Mouse (Mus musculus) T-helper 2 cell (primary cell): Measurements from ENCODE around the gene Mctp1.
"Not testable (repeated sequence)": the region's sequence is repeated elsewhere in the genome, so short reads cannot be mapped to it uniquely, and the experiment has no call there.

ENCODE experiments used
- in situ Hi-C: fragments of 300-600 bp; cut with MboI, MseI; formaldehyde crosslinking; loops from one replicate; pipeline ENCODE4 v1.15.1; 2025; ENCODE audit warnings: high pct_unique_total_duplicates

Mctp1 gene

GRCm38 (mm10) chr13:76929152-76929551, 544.8 kb downstream of the Mctp1 start:
- in situ Hi-C loops: no loop called here

- in situ Hi-C loops: no loop called here
Observed at GRCm38 (mm10) chr13:76932933-76933332, 548.6 kb downstream of the Mctp1 start.

- in situ Hi-C loops: no loop called here
Observed at GRCm38 (mm10) chr13:76949234-76949633, 564.9 kb downstream of the Mctp1 start.

GRCm38 (mm10) chr13:76967588-76967987, 583.3 kb downstream of the Mctp1 start:
- in situ Hi-C loops: no loop called here

- in situ Hi-C loops: no loop called here
Observed at GRCm38 (mm10) chr13:76969386-76969785, 585.1 kb downstream of the Mctp1 start.

GRCm38 (mm10) chr13:76971046-76971445, 586.7 kb downstream of the Mctp1 start:
- in situ Hi-C loops: not testable (repeated sequence)

- in situ Hi-C loops: no loop called here
Observed at GRCm38 (mm10) chr13:77002628-77003027, 618.3 kb downstream of the Mctp1 start.

GRCm38 (mm10) chr13:77003684-77004083, 619.3 kb downstream of the Mctp1 start:
- in situ Hi-C loops: no loop called here

GRCm38 (mm10) chr13:77018851-77019250, 634.5 kb downstream of the Mctp1 start:
- in situ Hi-C loops: no loop called here

GRCm38 (mm10) chr13:77029594-77029993, 645.3 kb downstream of the Mctp1 start:
- in situ Hi-C loops: no loop called here

- in situ Hi-C loops: no loop called here
Observed at GRCm38 (mm10) chr13:77043375-77043774, 659.0 kb downstream of the Mctp1 start.

GRCm38 (mm10) chr13:77045375-77045774, 661.0 kb downstream of the Mctp1 start:
- in situ Hi-C loops: no loop called here

GRCm38 (mm10) chr13:77046416-77046815, 662.1 kb downstream of the Mctp1 start:
- in situ Hi-C loops: no loop called here

GRCm38 (mm10) chr13:77047179-77047931, 663.0 kb downstream of the Mctp1 start:
- in situ Hi-C loops: no loop called here

- in situ Hi-C loops: no loop called here
Observed at GRCm38 (mm10) chr13:77048461-77048860, 664.1 kb downstream of the Mctp1 start.

GRCm38 (mm10) chr13:77049736-77050135, 665.4 kb downstream of the Mctp1 start:
- in situ Hi-C loops: no loop called here

- in situ Hi-C loops: no loop called here
Observed at GRCm38 (mm10) chr13:77063221-77063620, 678.9 kb downstream of the Mctp1 start.

GRCm38 (mm10) chr13:77068847-77069246, 684.5 kb downstream of the Mctp1 start:
- in situ Hi-C loops: no loop called here

GRCm38 (mm10) chr13:77072030-77072429, 687.7 kb downstream of the Mctp1 start:
- in situ Hi-C loops: no loop called here
